Mouse (Mus musculus) urinary bladder, postnatal 10 days (tissue): ENCODE data around the gene Aggf1.

ENCODE experiments used
- DNase-seq: peaks from one replicate; pipeline ENCODE4 v3.0.0; 2022; ENCODE audit warnings: low spot score

The Aggf1 gene

DNA sequence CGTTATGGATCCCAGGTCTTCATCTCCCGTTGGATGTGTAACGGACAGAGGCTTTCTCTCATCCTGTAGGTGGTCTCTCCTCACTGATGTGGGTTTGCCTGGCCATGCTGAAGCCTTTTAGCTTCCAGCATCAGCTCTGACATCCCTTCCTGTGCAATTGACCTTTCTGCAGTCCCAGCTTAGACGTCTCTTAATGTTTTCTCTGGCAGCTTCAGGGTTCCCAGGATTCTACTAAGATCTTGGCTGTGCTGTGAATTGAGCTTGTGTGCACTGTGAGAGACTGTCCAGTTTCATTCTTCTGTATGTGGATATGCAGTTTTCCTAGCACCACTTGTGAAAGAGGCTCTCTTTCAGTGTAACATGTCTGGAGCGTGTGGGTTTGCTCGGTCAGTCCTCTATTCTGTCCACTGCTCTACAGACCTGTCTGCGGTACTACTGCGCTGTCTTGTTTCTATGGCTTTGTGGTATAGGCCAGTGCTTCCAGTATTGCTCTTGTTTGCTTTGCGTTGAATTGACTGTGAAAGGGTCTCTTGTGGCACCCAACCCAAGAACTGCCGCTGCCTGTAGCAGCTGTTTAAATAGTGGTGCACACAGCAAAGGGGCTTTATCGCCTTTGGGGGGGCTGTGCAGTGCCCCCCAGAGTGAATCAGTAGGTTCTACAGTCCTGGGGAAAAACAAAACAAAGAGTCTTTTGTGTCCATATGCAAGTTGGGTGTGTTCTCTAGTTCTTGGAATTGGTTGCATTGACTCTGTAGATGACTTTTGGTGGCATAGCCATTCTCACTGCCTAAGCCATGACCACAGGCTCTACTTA lies 42.9 kb downstream of the Aggf1 start:
- DNase-seq: no peak

DNA sequence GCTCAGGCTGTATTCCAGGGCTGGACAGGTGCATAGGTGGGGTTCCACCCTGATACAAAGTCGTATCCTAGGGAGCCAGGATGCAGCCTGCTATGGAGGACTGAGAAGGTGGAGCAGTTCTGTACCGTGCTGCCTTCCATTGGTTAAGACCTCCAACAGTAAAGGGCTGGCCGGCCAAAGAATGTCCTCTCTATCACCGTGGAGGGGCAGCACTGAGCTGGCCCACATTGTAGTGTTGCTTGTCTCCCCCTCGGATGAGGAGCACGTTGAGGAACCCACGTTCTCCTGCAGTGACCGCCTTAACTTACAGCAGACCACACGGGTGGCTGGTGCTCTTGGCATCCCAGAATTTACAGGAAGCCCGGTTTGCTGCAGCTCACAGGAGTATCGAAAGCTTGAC lies 44.6 kb downstream of the Aggf1 start:
- DNase-seq: no peak

DNA sequence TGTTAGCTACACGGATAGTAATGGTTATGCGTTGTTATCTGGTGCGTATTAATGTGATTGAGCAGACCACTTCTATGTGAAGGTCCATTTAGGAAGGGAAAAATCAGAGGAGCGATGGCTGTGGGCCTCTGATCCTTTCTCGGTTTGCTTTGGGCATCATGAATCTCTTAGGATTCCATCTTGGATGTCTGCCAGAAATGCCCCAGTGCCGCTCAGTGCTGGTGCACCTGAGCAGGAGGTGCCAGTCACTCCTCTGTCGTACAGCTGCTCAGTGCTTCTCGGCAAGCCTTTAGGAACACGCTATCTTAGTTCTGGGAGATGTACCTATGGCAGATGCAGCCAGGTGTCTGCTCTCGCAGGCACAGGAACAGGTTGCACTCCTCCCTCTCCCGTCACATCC lies 46.4 kb downstream of the Aggf1 start:
- DNase-seq: no peak

DNA sequence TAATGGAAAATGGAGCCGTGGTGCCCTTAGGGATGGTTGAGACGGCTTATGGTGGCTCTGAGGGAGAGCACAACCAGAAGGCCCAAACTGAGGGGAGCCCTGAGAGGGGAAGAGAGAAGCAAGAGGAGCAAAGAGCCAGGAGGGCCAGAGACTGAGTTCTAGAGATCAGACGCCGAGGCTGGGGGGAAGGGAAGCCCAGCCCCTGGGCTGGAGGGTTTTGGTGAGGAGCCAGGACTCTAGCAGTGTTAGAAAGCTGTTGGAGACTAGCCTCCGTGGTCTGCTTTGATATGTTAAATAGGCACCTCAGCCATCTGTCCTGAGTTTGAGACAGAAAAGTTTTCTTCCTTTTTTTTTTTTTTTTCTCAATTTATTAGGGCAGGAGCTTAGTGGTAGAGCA lies 47.8 kb downstream of the Aggf1 start:
- DNase-seq: no peak

DNA sequence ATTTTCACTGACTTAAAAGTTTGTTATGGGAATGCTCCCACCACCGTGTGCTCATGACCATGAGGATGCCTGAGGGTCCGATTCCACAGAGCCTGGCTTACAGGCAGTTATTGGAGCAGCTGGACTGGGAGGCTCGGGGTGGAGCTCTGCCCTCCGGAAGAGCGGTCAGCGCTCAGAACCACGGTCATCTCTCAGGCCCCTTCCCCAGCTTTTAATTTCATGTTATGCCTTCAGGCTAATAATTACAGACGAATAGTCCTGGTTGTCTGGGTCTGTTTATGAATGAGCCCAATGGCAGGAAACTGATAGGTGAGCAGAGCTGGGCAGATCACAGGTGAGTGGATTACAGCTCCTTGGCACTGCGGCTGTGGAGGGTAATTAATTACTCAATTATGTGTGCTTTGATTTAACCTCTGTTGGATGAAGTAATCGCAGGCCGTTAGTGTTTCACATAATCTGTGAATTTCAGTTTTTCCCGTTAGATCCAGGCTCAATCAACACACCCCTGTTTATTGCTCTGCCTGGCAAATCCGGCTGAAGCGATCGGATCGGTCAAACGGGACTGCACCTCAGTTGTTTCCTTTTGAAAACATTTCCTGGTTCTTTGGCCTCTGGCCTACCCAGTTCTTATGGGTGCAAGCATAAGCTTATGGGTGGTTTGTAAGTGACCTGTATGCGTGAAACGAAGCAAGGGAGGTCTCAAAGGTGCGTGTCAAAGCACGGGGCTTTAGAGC lies 48.4 kb downstream of the Aggf1 start:
- no peak for DNase-seq

DNA sequence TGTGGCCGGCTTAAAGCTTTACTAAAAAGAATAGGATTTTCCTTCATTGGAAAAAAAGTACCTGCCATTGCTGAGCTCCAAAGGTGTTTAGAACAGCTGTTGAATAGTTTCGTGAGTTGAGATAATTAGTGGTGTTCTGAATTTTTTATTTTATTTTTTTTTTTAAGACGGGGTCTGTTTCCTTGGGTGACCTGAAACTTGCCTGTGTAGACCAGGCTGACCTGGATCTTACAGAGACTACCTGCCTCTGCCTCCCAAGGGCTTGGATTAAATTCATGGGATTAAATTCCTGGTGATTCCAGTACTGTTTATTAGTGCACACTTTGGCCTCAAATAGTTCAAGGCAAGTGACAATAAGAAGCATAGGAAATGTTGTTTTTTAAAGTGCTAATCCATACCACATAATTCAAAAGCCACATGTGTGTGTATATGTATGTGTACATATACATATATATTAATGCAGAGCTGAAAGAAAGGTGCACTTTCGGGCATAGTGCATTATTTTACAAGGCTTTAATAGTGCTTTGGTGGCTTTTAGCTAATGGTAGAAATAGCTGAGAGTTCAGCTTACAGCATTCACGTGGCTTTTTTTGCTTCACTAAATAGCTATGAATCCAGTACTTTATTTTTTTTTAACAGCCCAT lies 49.1 kb downstream of the Aggf1 start:
- DNase-seq: no peak

DNA sequence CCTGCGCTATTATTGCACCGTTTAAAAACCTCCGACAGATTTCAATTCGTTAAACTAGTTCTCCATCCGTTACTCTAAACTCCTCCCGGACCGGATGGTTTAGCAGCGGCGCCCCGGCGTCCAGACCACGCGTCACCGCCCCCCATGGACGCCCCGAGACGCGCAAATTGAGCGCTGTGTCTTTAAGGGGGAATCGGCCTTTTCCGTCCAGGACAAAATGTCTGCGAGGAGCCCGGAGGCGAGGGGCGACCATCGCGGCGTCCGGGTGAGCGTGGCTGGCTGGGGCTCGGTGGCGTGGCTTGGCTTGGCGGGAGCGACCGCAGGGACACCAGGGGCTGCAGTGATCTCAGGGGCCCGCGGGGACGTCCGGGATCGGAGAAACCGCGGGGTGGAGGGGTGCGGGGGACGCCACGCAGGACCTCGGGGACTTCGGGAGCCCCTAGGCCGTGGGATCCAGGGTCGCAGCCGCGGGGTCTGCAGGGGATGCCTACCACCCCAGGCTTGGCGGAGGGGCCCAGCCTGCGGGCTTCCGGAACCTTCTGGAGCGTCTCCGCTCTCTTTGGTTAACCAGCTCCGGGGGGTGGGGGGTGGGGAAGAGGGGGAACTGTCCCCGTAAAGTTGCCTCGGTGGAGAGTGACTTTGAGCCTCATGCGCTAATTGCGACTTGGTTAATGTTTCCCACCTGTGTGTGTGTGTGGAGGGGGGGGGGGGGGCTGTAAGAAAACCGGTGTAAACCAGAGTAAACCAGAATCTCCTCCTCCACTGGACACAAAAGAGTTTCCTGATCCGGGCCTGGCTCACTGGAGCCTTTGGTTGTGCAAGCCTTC lies 49.9 kb downstream of the Aggf1 start:
- DNase-seq: no peak

DNA sequence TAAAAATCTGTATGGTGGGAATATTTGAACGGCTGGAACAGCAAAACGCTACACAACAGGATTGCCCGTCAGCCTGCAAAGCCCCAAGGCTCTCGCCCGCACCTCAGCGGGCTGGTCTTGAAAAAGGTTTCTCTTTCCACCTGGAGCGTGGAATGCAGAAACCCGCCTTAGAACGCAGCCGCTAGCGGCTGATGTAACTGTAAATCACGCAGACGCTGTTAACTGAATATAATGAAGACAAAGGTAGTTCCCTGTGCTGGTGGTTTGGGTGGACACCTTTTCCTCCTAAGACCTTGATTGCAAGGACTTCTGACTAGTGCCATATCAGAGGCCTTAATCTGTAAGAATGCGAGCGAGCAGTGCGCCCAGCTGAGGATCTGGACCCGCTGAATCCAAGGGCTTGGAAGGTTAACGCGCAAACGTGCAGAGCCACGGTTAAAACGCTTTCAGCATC lies 50.5 kb downstream of the Aggf1 start:
- DNase-seq: no peak

DNA sequence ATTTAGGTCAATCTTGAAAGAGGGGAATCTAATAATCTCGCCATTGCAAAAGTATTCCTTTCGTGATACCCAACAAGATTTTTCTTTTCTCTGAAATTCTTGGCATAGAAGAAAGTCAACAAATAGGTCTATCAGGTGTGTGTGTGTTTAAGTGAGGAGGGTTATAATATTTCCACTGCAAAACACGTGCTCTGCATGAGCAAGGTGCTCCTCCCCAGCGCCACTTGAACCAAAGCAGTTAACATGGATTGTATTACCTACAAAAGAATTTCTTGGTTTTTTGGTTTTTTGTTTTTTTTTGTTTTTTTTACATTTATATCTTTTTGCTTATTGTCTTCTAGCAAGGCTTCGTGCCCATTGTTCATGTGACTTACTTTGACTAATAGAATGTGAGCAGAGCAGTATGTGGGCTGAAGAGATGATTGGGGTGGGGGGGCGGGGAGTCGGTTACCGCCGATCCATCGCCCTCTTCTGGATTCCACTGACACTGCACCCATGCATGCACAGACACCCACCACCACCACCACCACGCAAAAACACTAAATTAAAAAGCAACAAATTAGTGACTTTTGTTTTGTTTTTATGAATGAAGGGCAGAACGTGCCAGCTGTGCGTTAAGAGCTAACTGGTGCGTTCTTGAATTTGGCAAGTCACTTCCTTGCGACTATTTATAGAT lies 51.1 kb downstream of the Aggf1 start:
- DNase-seq: no peak

DNA sequence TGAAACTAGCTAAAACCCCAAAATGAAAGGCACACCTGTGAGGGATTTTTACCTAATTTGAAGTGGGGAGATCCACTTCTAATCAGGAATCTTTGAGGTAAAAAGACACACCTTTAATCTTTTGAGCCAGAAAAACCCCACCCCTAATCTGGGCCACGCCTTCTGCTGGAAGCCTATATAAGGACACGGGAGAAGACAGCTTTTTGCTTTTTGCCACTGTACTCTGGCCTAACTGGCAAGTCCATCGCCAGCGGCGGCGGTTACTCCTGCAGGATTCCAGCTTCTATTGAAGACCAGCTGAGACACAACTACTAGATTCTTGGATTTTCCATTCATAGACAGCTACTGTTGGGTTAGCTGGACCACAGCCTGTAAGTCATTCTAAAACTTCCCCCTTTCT lies 51.8 kb downstream of the Aggf1 start, which contains the start of gene Zbed3:
Gene Zbed3 (plus strand): TSS at position 213 of the 400 bp plus-strand sequence.
- DNase-seq: no peak

DNA sequence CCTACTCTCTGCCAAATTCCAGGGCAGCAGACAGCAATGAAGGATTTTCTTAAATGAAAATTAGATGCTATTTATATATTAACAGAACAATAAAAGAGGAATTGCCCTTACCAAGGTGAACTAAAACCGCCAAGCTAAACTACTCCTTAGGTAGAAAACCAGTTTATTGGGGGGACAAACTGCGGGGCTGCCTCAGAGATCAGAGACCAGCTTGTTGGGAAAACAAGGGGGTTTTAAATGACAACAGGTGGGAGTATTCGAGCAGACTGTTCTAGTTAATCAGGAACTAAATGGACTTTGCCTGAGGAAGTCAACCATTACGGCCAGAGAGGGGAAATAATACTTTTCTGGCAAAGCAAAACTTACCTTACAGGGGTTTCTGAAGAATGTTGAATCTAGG lies 54.7 kb downstream of the Aggf1 start:
- DNase-seq: no peak

DNA sequence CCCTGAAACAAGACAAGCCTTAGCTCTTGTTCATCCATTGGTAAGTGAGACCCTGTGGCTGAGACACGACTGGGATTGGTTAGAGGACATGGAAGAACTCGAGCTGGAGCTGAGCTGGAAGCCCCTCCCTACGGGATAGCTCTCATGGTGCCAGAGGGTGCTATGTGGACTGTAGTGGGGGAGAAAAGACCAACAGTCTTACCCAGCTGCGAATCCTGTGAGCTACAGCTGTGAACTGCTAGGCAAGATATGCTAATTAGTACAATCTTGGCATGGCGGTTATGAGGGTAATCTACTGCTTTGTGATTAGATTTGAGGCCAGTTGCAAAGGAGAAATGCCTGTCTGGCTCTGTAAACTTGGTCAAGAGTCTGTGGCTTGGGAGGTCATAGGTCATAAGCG lies 56.0 kb downstream of the Aggf1 start:
- no peak for DNase-seq

DNA sequence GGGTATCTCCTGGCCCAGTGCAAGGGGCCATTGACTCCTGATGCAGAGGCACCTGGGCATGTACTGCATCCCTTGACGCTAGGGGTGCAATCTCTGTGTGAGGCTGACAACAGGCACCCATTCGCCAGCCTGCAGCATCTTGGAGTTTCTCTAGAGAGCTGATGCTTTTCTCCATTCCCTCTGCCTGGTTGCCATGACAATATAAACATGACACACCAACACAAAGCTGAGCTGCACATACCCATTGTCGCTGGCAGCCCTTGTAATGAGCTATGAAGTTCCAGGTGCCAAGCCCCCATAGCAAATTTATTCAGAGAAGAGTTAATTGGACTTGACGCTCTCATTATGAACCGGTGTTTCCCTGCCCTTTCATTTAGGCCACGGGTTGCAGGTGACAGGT lies 63.1 kb downstream of the Aggf1 start:
- no peak for DNase-seq

DNA sequence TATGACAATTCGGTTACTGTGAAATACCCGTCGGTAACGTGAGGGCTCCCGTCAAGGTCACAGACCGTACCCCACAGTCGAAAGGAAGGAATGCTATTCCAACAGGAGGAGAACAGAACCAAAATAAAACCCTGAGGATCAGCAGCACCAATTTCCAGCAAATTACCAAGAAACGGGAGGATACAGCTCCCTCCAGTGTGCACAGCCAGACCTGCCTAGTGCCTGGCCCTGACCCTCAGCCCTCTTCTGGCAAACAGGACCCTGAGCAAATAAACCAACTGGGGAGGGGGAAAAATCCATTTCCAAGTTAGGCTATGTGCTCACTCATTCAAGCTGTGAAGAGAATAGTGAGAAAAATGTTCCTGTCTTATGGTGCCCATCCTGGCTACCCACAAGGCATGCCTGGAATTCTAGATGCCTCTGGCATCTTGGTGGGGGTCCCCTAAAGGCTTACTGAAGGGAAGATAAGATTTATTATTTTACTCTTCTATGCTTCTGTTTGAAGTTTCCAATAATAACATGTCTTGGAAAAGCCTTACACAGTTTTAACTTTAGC lies 68.0 kb downstream of the Aggf1 start:
- no peak for DNase-seq

DNA sequence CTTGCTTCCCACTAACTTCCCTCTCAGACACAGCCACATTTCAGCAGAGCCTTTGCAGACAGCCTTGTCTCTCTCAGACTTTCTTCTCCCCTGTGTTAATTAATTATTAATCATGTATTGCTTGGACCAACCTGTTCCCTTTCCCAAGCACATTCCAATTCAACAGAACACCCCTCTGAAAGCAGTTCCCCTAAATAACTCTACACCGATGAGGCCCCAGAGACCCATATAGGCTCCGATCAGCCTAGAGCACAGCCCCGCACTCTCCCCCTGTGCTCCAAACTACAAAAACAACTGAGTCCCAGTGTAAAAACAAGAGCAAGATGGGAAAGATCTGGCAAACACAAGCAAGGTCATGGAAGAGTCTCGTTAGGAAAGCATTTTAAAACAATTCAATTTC lies 68.6 kb downstream of the Aggf1 start:
- no peak for DNase-seq
